Mouse (Mus musculus) bone marrow macrophage, adult 2 months (primary cell): ENCODE data around the gene Kcne3.

Source experiments
- CTCF ChIP-seq: IDR thresholded peaks from 2 replicates; pipeline ENCODE4 v1.5.1; 2012; ENCODE audit warnings: low read depth, mild to moderate bottlenecking, low read length, moderate library complexity
- POLR2A ChIP-seq: IDR thresholded peaks from 2 replicates; pipeline ENCODE4 v1.6.1; 2012; ENCODE audit warnings: mild to moderate bottlenecking, low read depth, low read length, borderline replicate concordance

DNA sequence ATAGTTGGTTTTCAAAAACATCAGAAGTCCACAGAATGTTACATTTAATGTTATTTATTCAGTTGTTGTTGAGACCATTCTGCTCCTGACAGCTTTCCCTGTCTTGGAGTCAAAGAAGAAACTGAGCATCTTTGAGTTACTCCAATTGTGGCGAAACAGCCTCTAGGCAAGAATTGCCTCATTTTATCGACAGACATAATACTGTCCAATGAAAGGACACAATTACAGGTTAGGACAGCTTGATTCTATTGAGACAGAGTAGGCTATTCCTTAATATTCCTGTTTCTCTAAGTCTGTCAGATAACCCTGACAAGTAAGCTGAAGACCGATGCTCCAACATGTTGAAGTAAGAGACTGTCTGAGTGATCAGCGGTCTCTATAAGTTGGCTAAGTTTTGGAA is 38.2 kb upstream of the Kcne3 start:
- TF ChIP-seq CTCF, result no peak
- no peak for TF ChIP-seq POLR2A
